Mouse (Mus musculus): Measurements from ENCODE around the gene Adamts2.
A peak's percentile ranks its signal among the peaks of the same experiment; 100 is the strongest.

The Adamts2 gene

DNA sequence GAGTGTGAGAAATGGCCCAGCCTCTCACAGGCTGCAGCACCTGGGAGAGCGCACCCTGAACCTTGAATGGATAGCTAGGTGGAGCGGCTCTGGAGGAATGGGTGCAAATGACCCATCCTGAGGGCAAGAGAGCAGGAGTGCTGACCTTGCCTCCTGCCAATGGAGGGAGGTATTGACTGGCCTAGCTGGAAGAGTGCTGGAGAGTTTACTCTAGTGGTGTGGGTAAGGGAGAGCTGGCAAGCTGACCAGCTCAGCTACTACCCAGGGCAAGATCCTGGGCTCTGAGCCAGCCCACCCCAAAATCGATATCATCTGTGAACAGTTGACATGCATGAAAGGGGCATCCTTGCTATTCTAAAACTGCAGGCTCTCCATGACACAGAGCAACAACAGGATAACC, 244.1 kb downstream of the Adamts2 start:
- no peak for DNase-seq (ENCODE audit: low spot score in 2 of 2)

DNA sequence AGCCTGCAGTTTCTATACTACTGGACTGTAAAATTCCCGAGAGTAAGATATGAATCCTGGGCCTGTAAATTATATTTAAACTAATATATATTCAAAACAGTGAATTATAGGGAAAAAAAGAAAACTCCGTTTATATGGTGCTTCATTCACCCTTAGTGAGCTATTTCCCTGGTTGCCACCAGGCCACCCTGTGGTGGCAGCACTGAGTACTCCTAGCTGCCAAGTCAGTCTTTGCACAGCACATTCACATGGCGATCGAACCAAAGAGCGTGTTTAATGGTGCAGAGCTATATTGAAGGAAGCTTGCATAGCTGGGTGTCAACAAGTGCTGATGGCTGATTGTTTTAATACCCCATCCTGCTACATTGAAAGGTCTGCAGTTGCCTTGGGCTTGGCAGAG, 245.2 kb downstream of the Adamts2 start:
- peak in 1 of 2 experiments; percentile 10 for DNase-seq (ENCODE audit: low spot score in 2 of 2)

DNA sequence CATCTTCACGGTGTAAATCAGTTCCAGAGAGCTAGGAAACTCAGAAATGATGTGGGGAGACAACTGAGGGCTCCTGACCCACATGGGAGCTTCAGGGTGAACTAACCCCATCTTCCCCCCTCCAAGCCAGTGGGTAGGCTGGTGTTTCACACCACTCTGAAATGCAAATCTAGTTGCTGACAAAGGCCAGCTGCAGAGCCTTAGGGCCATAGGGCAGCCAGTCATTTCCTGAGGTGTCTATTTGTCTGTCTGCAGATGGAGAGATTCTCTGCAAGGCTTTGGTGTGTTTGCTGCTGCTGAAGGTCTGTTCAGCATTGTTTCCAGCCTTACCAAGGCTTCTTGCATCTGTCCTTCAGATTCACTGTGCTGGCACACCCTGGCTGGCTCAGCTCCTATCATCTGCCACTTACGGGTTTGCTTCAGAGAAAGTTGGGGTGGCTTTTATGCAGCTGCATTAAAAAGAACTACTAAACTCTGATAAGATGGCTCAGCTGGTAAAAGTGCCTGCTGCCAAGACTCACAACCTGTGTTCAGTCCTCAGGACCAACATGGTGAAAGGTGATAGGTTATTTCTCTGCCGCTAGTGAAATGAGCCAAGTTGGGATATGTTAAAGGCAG, 246.7 kb downstream of the Adamts2 start:
- no peak for DNase-seq (ENCODE audit: low spot score in 2 of 2)

DNA sequence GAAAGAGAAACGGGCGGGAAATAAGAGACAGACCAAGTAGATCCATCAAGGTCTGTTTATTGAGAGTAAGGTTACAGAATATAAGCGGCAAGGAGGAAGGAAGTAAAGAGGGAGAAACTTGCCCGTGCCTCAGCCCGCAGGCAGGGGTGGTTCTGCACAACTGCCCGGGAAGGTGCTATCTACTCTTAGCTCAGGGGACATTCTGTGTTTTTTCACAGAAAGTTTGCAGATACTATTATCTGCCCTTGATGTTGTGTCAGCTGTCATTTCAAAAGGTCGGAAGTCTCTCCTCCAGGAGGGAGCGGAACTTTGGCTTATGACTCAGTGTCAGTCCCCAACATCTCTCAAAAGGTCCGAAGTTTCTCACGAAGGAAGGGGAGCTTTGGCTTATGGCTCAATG, 247.4 kb downstream of the Adamts2 start:
- DNase-seq (ENCODE audit: low spot score in 2 of 2): no peak

DNA sequence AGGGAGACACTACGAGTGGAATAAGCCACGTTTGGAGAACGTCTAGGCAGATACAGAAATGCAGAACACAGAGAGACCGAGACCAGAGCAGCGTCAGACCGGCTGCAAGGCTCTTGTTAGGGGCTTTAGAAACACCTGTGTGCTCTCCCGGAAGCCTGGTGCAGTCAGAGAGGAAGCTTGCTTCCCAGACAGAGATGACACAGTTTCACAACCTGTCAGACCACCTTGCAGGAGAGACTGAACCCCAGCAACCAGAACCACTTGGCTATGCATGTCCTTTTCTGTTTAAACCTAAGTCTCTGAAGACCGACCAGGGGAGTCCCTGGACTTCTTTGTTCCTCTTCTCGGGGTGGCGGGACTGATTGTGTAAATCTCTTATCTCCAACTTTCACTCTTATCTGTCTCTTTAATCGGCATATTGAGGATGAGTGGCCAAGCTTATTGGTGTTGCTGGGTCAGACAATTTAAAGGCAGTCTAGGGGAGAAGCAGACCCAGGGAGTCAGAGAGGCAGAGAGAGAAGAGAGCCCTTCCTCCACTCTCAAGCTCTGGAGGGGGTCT, 248.4 kb downstream of the Adamts2 start, which contains the start of gene Grm6:
Grm6 (plus strand) TSS at position 509 of the 559 bp plus-strand sequence.
- DNase-seq (ENCODE audit: low spot score in 2 of 2): no peak

DNA sequence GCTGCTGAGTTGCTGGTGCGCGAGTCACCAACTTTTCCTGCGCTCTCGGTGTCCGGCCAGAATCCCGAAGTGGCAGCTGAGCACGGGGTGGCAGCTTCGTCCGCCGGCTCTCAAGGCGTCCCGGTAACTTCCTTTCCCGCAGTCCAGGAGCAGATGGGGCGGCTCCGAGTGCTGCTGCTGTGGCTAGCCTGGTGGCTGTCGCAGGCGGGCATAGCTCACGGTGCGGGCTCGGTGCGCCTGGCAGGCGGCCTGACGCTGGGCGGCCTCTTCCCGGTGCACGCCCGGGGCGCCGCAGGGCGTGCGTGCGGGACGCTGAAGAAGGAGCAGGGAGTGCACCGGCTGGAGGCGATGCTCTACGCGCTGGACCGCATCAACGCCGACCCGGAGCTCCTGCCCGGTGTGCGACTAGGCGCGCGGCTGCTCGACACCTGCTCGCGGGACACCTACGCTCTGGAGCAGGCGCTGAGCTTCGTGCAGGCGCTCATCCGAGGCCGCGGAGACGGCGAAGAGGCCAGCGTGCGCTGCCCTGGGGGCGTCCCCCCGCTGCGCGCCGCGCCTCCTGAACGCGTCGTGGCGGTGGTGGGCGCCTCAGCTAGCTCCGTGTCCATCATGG, 249.2 kb downstream of the Adamts2 start:
- peak; percentile 10 to 11 for DNase-seq (ENCODE audit: low spot score in 2 of 2)

Data from frontal cortex, postnatal 36 days (tissue).